Mouse (Mus musculus) stomach, embryonic 15.5 days (tissue): ENCODE results near the gene B4galt3. TPM values are rescaled to one million over a fixed set of nuclear protein-coding genes. Genes with fewer than 3 reads are reported as not detected.

Source experiments
- ATAC-seq: fragments of 200-750 bp; cut with Nextera tagmentation; 2 replicates; pipeline ENCODE4 v1.8.0; 2017; ENCODE audit warnings: low read depth, moderate number of reproducible peaks, moderate TSS enrichment; ENCODE audit not compliant: insufficient read depth, low FRiP score
- H3K27ac ChIP-seq: fragments of 300-500 bp; sonication (generic); 2 replicates; pipeline ENCODE4 v1.5.1; 2015; ENCODE audit warnings: mild to moderate bottlenecking, inconsistent platforms
- H3K27me3 ChIP-seq: fragments of 300-500 bp; sonication (generic); replicated peaks from 2 replicates; pipeline ENCODE4 v1.6.1; 2015; ENCODE audit warnings: inconsistent platforms
- H3K36me3 ChIP-seq: fragments of 300-500 bp; sonication (generic); 2 replicates; pipeline ENCODE4 v1.6.1; 2015; ENCODE audit warnings: inconsistent platforms
- H3K4me1 ChIP-seq: fragments of 300-500 bp; sonication (generic); 2 replicates; pipeline ENCODE4 v1.6.1; 2015; ENCODE audit warnings: inconsistent platforms
- H3K4me2 ChIP-seq: fragments of 300-500 bp; sonication (generic); 2 replicates; pipeline ENCODE4 v1.6.1; 2015; ENCODE audit warnings: mild to moderate bottlenecking, inconsistent platforms
- H3K4me3 ChIP-seq: fragments of 300-500 bp; sonication (generic); replicated peaks from 2 replicates; pipeline ENCODE4 v1.5.1; 2015; ENCODE audit warnings: inconsistent platforms
- H3K9ac ChIP-seq: fragments of 300-500 bp; sonication (generic); 2 replicates; pipeline ENCODE4 v1.6.1; 2015; ENCODE audit warnings: inconsistent platforms
- H3K9me3 ChIP-seq: fragments of 300-500 bp; sonication (generic); 2 replicates; pipeline ENCODE4 v1.6.1; 2016; ENCODE audit warnings: inconsistent platforms
- WGBS: fragments of 180-500 bp; shearing (Covaris S2); methylation state at CpG from one replicate; pipeline ENCODE4 v1.1.7; 2015; 5-methylcytosine and 5-hydroxymethylcytosine counted together
- polyA plus RNA-seq: library from polyadenylated mRNA; unstranded; fragments of >200 nt; fragmentation: Nextera tagmentation; extraction: Ambion mirVana; gene quantifications from 2 replicates; pipeline ENCODE4 v1.2.1, GENCODE M21; 2015

B4galt3 gene
- polyA plus RNA-seq, 1 experiment from 2014 or later = 67.4 TPM

DNA sequence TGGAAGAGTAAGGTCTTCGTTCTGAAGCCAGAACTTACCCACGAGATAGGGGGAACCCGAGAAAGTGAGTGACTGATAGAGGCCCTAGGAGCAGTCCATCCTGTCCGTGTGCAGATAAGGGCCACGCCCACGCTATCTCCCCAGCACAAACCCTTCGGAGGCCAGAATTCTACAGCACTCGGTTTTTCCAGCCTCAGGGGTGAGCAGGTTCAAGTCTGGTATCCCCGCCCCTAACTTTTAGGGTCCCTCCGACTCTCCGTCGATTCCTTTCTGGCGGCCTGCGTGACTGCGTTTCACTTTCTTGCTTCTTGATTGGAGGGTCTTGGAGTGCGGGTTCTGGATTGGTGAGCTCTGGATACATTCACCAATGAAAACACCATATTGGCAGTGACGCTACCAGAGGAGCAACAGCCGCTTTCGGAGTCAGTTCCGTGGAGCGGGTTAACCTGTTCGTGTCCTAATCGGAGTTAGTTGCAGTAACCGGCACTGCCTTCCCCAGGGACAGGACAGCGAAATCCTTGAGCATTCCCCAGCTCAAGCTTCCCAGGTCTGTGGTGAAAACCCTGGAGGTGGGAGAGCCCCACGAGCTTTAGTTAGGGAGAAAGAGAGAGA lies 10.9 kb downstream of the B4galt3 start, which contains the start of gene Ppox:
TSS of gene Ppox (minus strand) at position 271 of the 612 bp plus-strand sequence.
- WGBS = under 1% methylated on average over 26 of the region's 26 CpGs
- H3K4me3 ChIP-seq = peak within 1 kb of the TSS; percentile 72
- no peaks in the 10 kb centered on the region for H3K9me3 ChIP-seq
- H3K9ac ChIP-seq = peak within 1 kb of the TSS; percentile 64
- H3K4me1 ChIP-seq = peaks cover 15% of the 10 kb centered on the region
- H3K4me2 ChIP-seq = peak within 1 kb of the TSS; percentile 81
- ATAC-seq = peak; percentile 96
- peak within 1 kb of the TSS; percentile 90 for H3K27ac ChIP-seq
- H3K27me3 ChIP-seq = no peaks in the 10 kb centered on the region
- peaks cover 39% of the 10 kb centered on the region for H3K36me3 ChIP-seq

DNA sequence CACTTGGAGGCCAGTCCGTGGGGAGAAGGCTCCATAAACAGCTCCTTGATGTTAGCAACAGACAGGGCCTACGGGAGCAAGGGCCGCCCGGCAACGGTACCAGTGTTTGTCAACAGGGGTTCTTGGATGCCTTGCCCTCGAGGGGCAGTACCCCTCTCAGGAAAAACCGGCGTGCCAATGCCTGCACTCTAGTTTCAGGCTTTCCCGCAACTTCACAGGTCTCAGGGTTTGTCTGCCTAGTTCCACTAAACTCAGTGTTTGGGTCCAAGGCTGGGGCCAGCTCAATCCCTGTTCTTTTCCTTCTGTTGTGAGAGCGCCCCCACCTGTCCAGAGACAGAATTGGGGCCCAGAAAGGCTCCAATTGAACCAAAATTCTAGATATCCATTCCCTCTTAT lies 11.4 kb downstream of the B4galt3 start:
- peak; percentile 32 for ATAC-seq
- H3K9ac ChIP-seq = peak overlapping the region; percentile 30; the same call in 1 of the 2 replicates
- no peaks in the 10 kb centered on the region for H3K27me3 ChIP-seq
- peak overlapping the region; percentile 72 for H3K4me3 ChIP-seq
- 1% methylated on average over 10 of the region's 10 CpGs for WGBS
- peaks cover 20% of the 10 kb centered on the region for H3K4me1 ChIP-seq
- peaks cover 38% of the 10 kb centered on the region for H3K36me3 ChIP-seq
- peak overlapping the region; percentile 81 for H3K4me2 ChIP-seq
- no peaks in the 10 kb centered on the region for H3K9me3 ChIP-seq
- peak overlapping the region; percentile 90 for H3K27ac ChIP-seq

DNA sequence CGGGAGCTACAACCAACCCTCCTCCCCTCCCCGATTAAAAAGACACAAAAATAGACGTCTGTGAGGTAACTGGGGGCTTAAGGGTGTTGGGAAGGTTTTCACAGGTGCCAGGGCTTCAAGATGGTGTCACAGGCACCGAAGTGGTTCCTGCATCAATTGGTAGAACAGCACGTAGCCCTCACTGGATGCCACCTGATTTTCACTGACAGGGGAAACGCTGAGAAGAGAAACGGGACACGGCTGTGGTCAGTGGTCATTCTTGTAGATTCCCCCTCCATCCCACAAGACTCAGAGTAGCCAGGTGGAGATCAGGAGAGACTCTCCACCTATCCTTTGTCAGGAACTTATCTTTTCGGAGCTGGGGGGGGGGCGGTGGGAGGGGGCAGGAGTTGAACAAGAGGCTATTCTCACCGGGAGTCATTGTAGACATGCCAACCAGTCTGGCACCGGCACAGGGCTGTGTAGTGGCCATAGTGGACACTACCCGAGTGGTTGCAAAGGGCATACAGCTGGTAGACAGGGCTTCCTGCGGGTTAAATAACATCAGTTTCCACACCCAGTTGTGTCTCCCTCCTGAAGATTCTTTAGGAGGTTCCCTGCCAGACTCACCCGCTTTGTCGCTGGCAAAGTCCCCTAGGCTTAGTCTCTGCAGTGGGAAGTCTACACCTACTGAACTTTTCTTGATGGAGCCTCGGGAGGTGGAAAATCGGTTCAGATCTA lies 12.1 kb downstream of the B4galt3 start:
- ATAC-seq = no peak
- WGBS = 72% methylated on average over 18 of the region's 18 CpGs
- Histone ChIP-seq H3K4me2 (peak overlapping the region; percentile 81; the same call in 1 of the 2 replicates), H3K27ac (peak overlapping the region; percentile 90; the same call in 1 of the 2 replicates), H3K4me1 (peaks cover 27% of the 10 kb centered on the region), H3K9me3 (no peaks in the 10 kb centered on the region), H3K9ac (no peak overlapping the region), H3K4me3 (peak overlapping the region; percentile 72), H3K36me3 (peaks cover 32% of the 10 kb centered on the region), H3K27me3 (no peaks in the 10 kb centered on the region)

DNA sequence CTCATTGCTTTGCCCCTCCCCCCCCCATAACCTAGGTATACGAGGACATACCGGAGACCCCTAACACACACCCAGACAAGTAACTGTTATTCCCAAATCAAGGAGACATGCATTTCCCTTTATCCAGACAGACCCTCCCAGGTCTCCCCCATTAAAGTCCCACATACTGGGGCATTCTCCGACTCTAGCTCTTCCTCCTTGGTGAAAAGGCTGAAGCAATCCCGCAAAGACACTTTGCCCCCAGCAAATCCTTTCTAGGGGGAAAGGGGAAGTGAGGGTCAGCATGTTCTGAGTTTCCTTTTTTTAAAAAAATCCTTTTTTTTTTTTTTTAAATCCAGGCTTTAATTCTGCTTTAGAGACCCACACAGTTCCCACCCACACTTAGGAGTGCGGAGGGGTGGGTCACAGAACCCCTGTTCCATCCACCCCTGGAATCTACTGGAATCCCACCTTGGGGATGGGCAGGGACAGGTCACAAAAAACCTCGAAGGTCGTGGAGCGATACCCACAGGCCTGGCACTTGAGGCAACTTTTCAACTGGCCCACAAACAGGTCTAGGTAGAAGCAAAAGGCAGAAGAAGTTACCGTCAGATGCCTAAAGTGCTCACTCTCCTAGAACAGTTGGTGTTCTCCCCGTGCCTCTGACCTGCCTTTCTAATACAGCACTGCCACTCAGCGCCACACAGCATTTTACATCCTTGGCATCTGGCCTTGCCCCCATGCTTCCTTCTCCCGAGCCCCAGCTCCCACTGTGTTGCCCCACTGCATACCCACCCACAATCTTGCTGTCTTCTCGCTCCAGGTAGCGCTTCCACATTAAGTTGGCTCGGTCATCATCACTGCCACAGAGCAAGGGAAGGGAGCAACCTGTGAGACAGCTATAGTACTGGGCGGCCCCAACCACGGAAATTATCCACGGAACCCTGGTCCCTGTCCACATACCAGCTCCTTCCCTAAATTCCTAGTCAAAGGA lies 13.3 kb downstream of the B4galt3 start:
- H3K9ac ChIP-seq = no peak overlapping the region
- 90% methylated on average over 18 of the region's 18 CpGs for WGBS
- H3K9me3 ChIP-seq = no peaks in the 10 kb centered on the region
- no peak overlapping the region for H3K27ac ChIP-seq
- peaks cover 24% of the 10 kb centered on the region for H3K36me3 ChIP-seq
- no peak for ATAC-seq
- peaks cover 27% of the 10 kb centered on the region for H3K4me1 ChIP-seq
- H3K4me3 ChIP-seq = no peak overlapping the region
- H3K4me2 ChIP-seq = no peak overlapping the region
- no peaks in the 10 kb centered on the region for H3K27me3 ChIP-seq

DNA sequence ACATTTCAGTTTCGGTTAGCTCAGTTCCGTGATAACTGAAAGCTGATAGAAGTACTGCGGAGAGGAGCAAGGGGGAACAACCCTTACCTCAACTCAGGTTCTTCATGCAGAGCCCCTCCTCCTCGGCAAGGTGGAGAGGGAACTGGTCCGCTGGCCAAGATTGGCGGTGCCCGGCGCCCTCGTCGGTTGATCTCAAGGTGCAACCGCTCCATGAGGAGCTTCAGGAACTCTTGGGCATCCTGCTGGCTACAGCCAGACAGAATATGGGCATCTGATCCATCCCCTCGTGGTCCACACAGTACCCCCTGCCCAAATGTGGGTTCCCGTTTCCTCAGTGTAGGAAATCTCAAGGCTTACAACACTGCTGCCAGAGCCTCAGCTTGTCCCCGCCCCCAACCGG lies 14.4 kb downstream of the B4galt3 start:
- peaks cover 31% of the 10 kb centered on the region for H3K36me3 ChIP-seq
- no peaks in the 10 kb centered on the region for H3K9me3 ChIP-seq
- H3K27me3 ChIP-seq = no peaks in the 10 kb centered on the region
- H3K4me3 ChIP-seq = no peak overlapping the region; the same call in 1 of the 2 replicates
- no peak for ATAC-seq
- H3K4me1 ChIP-seq = peaks cover 24% of the 10 kb centered on the region
- WGBS = 87% methylated on average over 15 of the region's 15 CpGs
- H3K4me2 ChIP-seq = no peak overlapping the region
- H3K27ac ChIP-seq = no peak overlapping the region
- H3K9ac ChIP-seq = no peak overlapping the region

DNA sequence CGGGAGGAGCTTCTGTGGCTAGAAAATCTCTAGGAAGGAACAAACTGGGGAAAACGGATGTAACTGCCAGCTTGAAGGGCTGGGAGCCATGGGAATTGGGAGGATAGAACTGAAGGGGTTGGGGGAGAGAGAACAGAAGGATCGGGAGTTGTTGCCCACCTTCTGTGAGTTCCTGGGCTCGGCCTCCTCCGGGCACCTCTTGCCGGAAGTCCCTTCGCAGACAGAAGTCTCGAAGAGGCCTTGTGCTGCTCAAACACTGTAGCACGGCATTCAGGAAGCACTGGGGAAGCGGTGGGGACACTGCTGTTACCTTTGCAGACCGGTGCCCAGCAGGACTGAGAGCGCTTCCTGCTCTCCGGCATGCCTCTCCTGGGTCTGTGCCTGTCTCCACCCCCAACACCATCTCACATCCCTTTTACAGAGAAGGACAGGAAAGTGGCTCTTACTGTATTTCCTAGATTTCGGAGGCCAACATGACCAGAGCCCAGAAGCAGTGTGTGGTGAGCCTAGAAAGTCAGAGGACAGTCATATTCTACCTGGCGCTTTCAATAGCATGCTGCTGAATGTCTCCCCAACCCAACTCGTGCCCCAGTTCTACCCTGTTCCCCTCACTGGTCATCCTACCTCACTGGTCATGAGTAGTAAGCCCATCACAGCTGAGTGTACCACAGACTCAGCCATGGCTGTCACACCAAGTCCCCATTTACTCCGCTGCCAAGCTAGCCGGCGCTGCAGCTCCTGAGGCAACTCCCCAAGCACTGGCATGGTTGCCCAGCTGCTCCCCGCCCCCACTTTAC lies 15.2 kb downstream of the B4galt3 start:
- Histone ChIP-seq H3K4me2 (no peak overlapping the region), H3K4me1 (peaks cover 16% of the 10 kb centered on the region), H3K9me3 (no peaks in the 10 kb centered on the region), H3K36me3 (peaks cover 33% of the 10 kb centered on the region), H3K27me3 (no peaks in the 10 kb centered on the region), H3K4me3 (no peak overlapping the region; the same call in 1 of the 2 replicates), H3K27ac (no peak overlapping the region), H3K9ac (no peak overlapping the region)
- 86% methylated on average over 20 of the region's 20 CpGs for WGBS
- no peak for ATAC-seq

DNA sequence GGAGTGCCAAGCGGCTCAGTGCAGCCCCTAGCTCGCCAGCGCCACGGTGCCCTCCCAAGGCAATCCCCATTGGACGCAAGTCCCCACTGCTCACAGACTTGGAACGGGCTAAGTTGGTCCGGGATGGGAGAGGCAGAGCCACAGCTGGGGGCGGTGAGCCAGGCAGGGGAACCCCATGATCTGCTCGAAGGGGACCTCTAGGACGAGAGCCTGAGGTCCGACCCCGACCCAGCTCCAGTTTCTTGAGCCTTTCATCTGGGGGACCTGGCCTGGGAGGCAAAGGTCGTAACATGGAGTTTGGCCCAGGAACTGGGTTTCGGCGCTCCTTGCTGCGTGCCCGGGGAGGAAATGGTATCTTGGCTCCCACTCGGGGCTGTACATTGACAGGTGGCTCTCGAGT lies 16.4 kb downstream of the B4galt3 start:
- no peak for ATAC-seq
- no peaks in the 10 kb centered on the region for H3K9me3 ChIP-seq
- no peak overlapping the region for H3K27ac ChIP-seq
- H3K36me3 ChIP-seq = peaks cover 33% of the 10 kb centered on the region
- peak overlapping the region; percentile 90 for H3K4me3 ChIP-seq
- H3K4me2 ChIP-seq = peak overlapping the region; percentile 78
- no peaks in the 10 kb centered on the region for H3K27me3 ChIP-seq
- no peak overlapping the region for H3K9ac ChIP-seq
- 87% methylated on average over 19 of the region's 19 CpGs for WGBS
- H3K4me1 ChIP-seq = peaks cover 15% of the 10 kb centered on the region

DNA sequence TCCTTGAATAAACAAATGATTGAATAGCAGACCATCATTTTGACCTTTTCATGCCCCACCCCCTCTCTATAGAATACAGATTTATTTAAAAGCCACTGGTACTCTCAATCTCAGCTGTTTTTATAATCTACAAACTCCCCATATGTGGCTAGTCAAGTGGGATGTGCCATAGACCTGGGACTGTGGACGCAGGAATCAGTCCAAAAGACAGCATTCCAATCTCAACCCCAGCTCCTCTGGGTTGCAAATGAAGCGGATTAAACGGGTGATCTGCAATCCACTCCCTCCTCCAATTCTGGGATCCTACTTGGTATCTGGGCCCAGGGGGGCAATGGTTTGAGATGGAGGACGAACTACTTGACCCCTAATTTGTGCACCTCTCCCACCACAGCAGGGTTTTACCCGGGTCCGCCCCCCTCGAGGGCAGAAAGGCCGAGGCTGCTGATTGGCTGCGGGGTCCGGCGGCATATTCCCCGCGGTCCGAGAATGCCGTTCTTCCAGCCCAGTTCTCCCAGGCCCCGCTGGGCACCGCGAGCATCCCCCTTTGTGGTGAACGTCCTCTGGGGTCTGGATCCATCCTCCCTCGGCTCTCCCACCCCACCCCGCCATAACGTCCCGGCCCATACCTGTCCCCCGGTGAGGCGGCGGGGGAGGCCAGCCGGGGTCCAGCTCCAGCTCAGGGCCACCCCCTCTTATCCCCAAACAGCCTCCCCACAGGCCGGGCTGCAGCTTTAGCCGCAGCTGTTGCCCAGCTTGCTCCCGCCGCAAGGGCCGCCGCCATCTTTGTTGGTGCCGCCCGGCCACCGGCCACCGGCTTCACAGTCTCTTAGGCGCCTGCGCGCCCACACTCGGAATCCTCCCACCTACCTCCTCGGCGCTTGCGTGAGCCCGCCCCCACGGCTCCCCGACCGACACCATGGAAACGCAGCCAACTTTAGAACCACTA lies 17.3 kb downstream of the B4galt3 start, which contains the start of gene Usp21:
TSS of gene Usp21 (minus strand) at position 856 of the 946 bp plus-strand sequence.
- Histone ChIP-seq H3K27me3 (no peaks in the 10 kb centered on the region), H3K36me3 (peaks cover 32% of the 10 kb centered on the region), H3K4me3 (peak within 1 kb of the TSS; percentile 90), H3K9ac (peak within 1 kb of the TSS; percentile 89), H3K9me3 (no peaks in the 10 kb centered on the region), H3K4me1 (peaks cover 15% of the 10 kb centered on the region), H3K4me2 (peak within 1 kb of the TSS; percentile 78), H3K27ac (peak within 1 kb of the TSS; percentile 86)
- under 1% methylated on average over 49 of the region's 49 CpGs for WGBS
- peak; percentile 96 for ATAC-seq

DNA sequence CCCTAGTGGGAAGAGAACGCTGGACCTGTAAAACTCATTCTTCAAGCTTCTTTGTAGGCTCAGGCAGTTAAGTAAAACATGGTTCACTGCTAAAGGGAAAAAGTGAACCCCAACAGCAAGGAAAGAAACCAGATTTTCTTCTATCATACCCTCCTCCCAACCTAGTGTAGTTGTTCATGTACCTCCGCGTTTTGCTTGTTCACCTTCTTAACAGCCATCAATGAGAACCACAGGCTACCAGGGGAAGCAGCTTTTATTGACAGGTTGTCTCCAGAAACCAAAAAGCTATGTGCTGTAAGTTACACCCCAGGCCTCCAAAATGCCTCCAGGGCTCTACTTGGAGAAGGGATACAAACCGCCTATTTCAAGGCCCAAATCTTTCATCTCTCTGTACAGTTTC lies 18.2 kb downstream of the B4galt3 start:
- WGBS = 58% methylated on average over 4 of the region's 4 CpGs
- peak overlapping the region; percentile 90; the same call in 1 of the 2 replicates for H3K4me3 ChIP-seq

DNA sequence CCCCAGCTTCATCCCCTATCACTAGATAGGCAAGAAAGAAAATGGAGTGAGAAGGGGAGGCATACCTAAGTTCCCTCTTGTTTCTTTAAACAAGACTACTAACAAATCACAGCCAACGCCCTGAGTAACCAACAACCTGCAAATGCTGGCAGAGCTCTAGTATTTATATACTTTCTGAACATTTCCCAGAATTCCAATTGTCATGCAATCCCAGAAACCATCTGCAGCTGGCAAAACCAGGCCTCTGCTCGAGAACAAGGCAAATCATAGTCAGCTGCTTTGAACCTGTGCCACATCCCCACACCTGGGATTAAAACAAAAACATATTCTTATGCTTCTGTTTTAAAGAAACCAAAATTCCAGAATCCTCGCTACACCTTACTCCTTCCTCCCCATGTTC lies 23.2 kb downstream of the B4galt3 start:
- Histone ChIP-seq H3K4me3 (no peak overlapping the region), H3K36me3 (peaks cover 10% of the 10 kb centered on the region), H3K9ac (no peak overlapping the region), H3K27ac (no peak overlapping the region; the same call in 1 of the 2 replicates), H3K4me2 (peak overlapping the region; percentile 72), H3K4me1 (peaks cover 9% of the 10 kb centered on the region), H3K27me3 (no peaks in the 10 kb centered on the region), H3K9me3 (no peaks in the 10 kb centered on the region)
- WGBS = 83% methylated on average over 3 of the region's 3 CpGs
- no peak for ATAC-seq

More for the DNA sequence above, 18.2 kb downstream of the B4galt3 start:
- Histone ChIP-seq H3K9me3 (no peaks in the 10 kb centered on the region), H3K4me2 (peak overlapping the region; percentile 29), H3K4me1 (peaks cover 17% of the 10 kb centered on the region), H3K9ac (no peak overlapping the region), H3K27ac (peak overlapping the region; percentile 44; the same call in 1 of the 2 replicates), H3K27me3 (no peaks in the 10 kb centered on the region), H3K36me3 (peaks cover 30% of the 10 kb centered on the region)
- ATAC-seq = no peak
